Mouse (Mus musculus): ENCODE measurements around the gene Neurl3. TPM values are rescaled to one million over a fixed set of nuclear protein-coding genes. Genes with fewer than 3 reads are reported as not detected.

The Neurl3 gene
- total RNA-seq, 1 experiment: 0.18 TPM

GRCm38 (mm10) chr1:36321164-36321563 lies 46.7 kb upstream of the Neurl3 start:
- TF ChIP-seq CHD2 (IDR thresholded peaks at IDR 0.05; ENCODE audit: low read depth, low read length) (no peak), ZC3H11A (IDR thresholded peaks at IDR 0.05; ENCODE audit: borderline replicate concordance, low read depth, low read length) (no peak), MAFK (IDR thresholded peaks at IDR 0.05; ENCODE audit: insufficient read depth, low read depth, low read length) (no peak), HCFC1 (IDR thresholded peaks at IDR 0.05; ENCODE audit: borderline replicate concordance, insufficient read depth, low read length) (no peak)
- Histone ChIP-seq H3K36me3 (ENCODE audit: control insufficient read depth, insufficient read depth, low read length, poor library complexity, severe bottlenecking) (peaks cover 3% of the 10 kb centered on the region; the same call in 1 of the 2 replicates), H3K27ac (ENCODE audit: insufficient read depth, low read depth, low read length, poor library complexity, severe bottlenecking) (no peak overlapping the region), H3K9me3 (ENCODE audit: control insufficient read depth, insufficient read depth, low read depth, low read length) (no peaks in the 10 kb centered on the region), H3K9ac (ENCODE audit: insufficient read depth, low read depth, low read length, poor library complexity, severe bottlenecking) (no peak overlapping the region), H3K4me3 (ENCODE audit: insufficient read depth in 1 of 2, low read depth in 1 of 2, low read length in 2 of 2, poor library complexity in 1 of 2, severe bottlenecking in 1 of 2) (no peak overlapping the region), H3K4me1 (ENCODE audit: control insufficient read depth in 2 of 2, insufficient read depth in 2 of 2, low read length in 2 of 2, poor library complexity in 1 of 2) (peaks cover 0 to 9% of the 10 kb centered on the region in 2 experiments; a peak in 2 of 4 replicates)
- in situ Hi-C loops (cut with MboI; ENCODE audit: low sequenced_read_pairs in 2 of 2, unreplicated experiment in 2 of 2): no loop called here
- DNase-seq (ENCODE audit: low read depth, low spot score): no peak

- H3K9ac ChIP-seq (ENCODE audit: insufficient read depth, low read depth, low read length, poor library complexity, severe bottlenecking): peak overlapping the region; percentile 64; the same call in 1 of the 2 replicates
- peaks cover 3% of the 10 kb centered on the region; the same call in 1 of the 2 replicates for H3K36me3 ChIP-seq (ENCODE audit: control insufficient read depth, insufficient read depth, low read length, poor library complexity, severe bottlenecking)
- peaks cover 0 to 15% of the 10 kb centered on the region in 2 experiments; a peak in 2 of 4 replicates for H3K4me1 ChIP-seq (ENCODE audit: control insufficient read depth in 2 of 2, insufficient read depth in 2 of 2, low read length in 2 of 2, poor library complexity in 1 of 2)
- in situ Hi-C loops (cut with MboI; ENCODE audit: low sequenced_read_pairs in 2 of 2, unreplicated experiment in 2 of 2): no loop called here
- H3K9me3 ChIP-seq (ENCODE audit: control insufficient read depth, insufficient read depth, low read depth, low read length): no peaks in the 10 kb centered on the region
- TF ChIP-seq ZNF384 (IDR thresholded peaks at IDR 0.05; ENCODE audit: low read depth, low read length) (no peak), CHD2 (IDR thresholded peaks at IDR 0.05; ENCODE audit: low read depth, low read length) (no peak), HCFC1 (IDR thresholded peaks at IDR 0.05; ENCODE audit: borderline replicate concordance, insufficient read depth, low read length) (no peak), ZC3H11A (IDR thresholded peaks at IDR 0.05; ENCODE audit: borderline replicate concordance, low read depth, low read length) (no peak), MAFK (IDR thresholded peaks at IDR 0.05; ENCODE audit: insufficient read depth, low read depth, low read length) (no peak)
- no peak for DNase-seq (ENCODE audit: low read depth, low spot score)
- H3K4me3 ChIP-seq (ENCODE audit: insufficient read depth in 1 of 2, low read depth in 1 of 2, low read length in 2 of 2, poor library complexity in 1 of 2, severe bottlenecking in 1 of 2): peak overlapping the region; percentile 50 to 88; a peak in 3 of 4 replicates
- H3K27ac ChIP-seq (ENCODE audit: insufficient read depth, low read depth, low read length, poor library complexity, severe bottlenecking): no peak overlapping the region; the same call in 1 of the 2 replicates
Observed at GRCm38 (mm10) chr1:36315776-36316100, 41.3 kb upstream of the Neurl3 start.

GRCm38 (mm10) chr1:36314959-36315775 lies 40.7 kb upstream of the Neurl3 start:
- Histone ChIP-seq H3K27ac (ENCODE audit: insufficient read depth, low read depth, low read length, poor library complexity, severe bottlenecking) (peak overlapping the region; percentile 66), H3K9ac (ENCODE audit: insufficient read depth, low read depth, low read length, poor library complexity, severe bottlenecking) (peak overlapping the region; percentile 82), H3K9me3 (ENCODE audit: control insufficient read depth, insufficient read depth, low read depth, low read length) (no peaks in the 10 kb centered on the region), H3K4me3 (ENCODE audit: insufficient read depth in 1 of 2, low read depth in 1 of 2, low read length in 2 of 2, poor library complexity in 1 of 2, severe bottlenecking in 1 of 2) (peak overlapping the region; percentile 81 to 88), H3K36me3 (ENCODE audit: control insufficient read depth, insufficient read depth, low read length, poor library complexity, severe bottlenecking) (peaks cover 3% of the 10 kb centered on the region; the same call in 1 of the 2 replicates), H3K4me1 (ENCODE audit: control insufficient read depth in 2 of 2, insufficient read depth in 2 of 2, low read length in 2 of 2, poor library complexity in 1 of 2) (peaks cover 0 to 15% of the 10 kb centered on the region in 2 experiments; a peak in 2 of 4 replicates)
- in situ Hi-C loops (cut with MboI; ENCODE audit: low sequenced_read_pairs in 2 of 2, unreplicated experiment in 2 of 2): no loop called here
- no peak for TF ChIP-seq ZNF384 (IDR thresholded peaks at IDR 0.05; ENCODE audit: low read depth, low read length)
- TF ChIP-seq CHD2 (IDR thresholded peaks at IDR 0.05; ENCODE audit: low read depth, low read length): peak; percentile 86
- no peak for TF ChIP-seq ZC3H11A (IDR thresholded peaks at IDR 0.05; ENCODE audit: borderline replicate concordance, low read depth, low read length)
- peak; percentile 88 for DNase-seq (ENCODE audit: low read depth, low spot score)

- no peak overlapping the region for H3K9ac ChIP-seq (ENCODE audit: insufficient read depth, low read depth, low read length, poor library complexity, severe bottlenecking)
- no peak overlapping the region for H3K4me3 ChIP-seq (ENCODE audit: insufficient read depth in 1 of 2, low read depth in 1 of 2, low read length in 2 of 2, poor library complexity in 1 of 2, severe bottlenecking in 1 of 2)
- peaks cover 0 to 4% of the 10 kb centered on the region in 2 experiments; a peak in 1 of 4 replicates for H3K4me1 ChIP-seq (ENCODE audit: control insufficient read depth in 2 of 2, insufficient read depth in 2 of 2, low read length in 2 of 2, poor library complexity in 1 of 2)
- H3K36me3 ChIP-seq (ENCODE audit: control insufficient read depth, insufficient read depth, low read length, poor library complexity, severe bottlenecking): no peaks in the 10 kb centered on the region
- DNase-seq (ENCODE audit: low read depth, low spot score): no peak
- no peak overlapping the region for H3K27ac ChIP-seq (ENCODE audit: insufficient read depth, low read depth, low read length, poor library complexity, severe bottlenecking)
- TF ChIP-seq MAFK (IDR thresholded peaks at IDR 0.05; ENCODE audit: insufficient read depth, low read depth, low read length) (no peak), ZC3H11A (IDR thresholded peaks at IDR 0.05; ENCODE audit: borderline replicate concordance, low read depth, low read length) (no peak), HCFC1 (IDR thresholded peaks at IDR 0.05; ENCODE audit: borderline replicate concordance, insufficient read depth, low read length) (no peak), ZNF384 (IDR thresholded peaks at IDR 0.05; ENCODE audit: low read depth, low read length) (no peak), CHD2 (IDR thresholded peaks at IDR 0.05; ENCODE audit: low read depth, low read length) (no peak)
- in situ Hi-C loops (cut with MboI; ENCODE audit: low sequenced_read_pairs in 2 of 2, unreplicated experiment in 2 of 2): no loop called here
- H3K9me3 ChIP-seq (ENCODE audit: control insufficient read depth, insufficient read depth, low read depth, low read length): no peaks in the 10 kb centered on the region
Observed at GRCm38 (mm10) chr1:36309498-36309901, 35.0 kb upstream of the Neurl3 start.
